Mouse (Mus musculus) liver, postnatal 0 days (tissue): ENCODE measurements at regions not wholly inside any gene's neighbourhood (a gene's known extent, or its start where the extent isn't known, plus 50 kb on each side); places are given as distances from the start of the nearest gene placed in this dataset.
"Not testable (repeated sequence)": the region's sequence is repeated elsewhere in the genome, so short reads cannot be mapped to it uniquely, and the experiment has no call there.

Experiments
- CTCF ChIP-seq: sonication (generic); IDR thresholded peaks from 2 replicates; pipeline ENCODE4 v1.5.1; 2016; ENCODE audit warnings: antibody characterized with exemption, low read depth
- EP300 ChIP-seq: IDR thresholded peaks from 2 replicates; pipeline ENCODE4 v1.6.1; 2016; ENCODE audit warnings: antibody characterized with exemption, low read depth, mild to moderate bottlenecking

DNA sequence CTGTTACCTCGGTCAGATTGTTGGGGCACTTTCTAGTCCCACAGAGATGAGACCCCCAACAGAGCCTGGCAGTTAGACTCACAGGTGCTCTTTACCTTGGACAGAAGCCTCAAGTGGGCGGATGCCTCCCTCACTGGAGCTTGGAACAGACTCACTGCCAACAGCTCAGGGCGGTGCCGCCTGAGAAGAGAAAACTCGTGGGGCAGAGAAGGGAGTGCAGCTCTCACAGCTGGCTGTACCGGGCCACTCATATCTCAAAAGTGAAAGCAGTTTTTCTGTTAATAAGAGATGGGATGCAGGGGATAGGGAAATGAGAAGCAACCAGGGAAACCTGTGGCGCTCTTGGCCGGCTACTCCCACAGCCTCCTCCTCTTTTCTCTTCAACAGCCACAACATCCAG is 267.1 kb upstream of the Tbc1d2b start:
- not testable (repeated sequence) for TF ChIP-seq CTCF, EP300
